Mouse (Mus musculus) lung, postnatal 10 days (tissue): ENCODE data around the gene Smndc1.
A peak's percentile ranks its signal among the peaks of the same experiment; 100 is the strongest.

ENCODE experiments used
- DNase-seq: peaks from one replicate; pipeline ENCODE4 v3.0.0; 2021

Gene Smndc1

GRCm38 (mm10) chr19:53390495-53391007 is at the start of gene Smndc1:
Gene Smndc1 (minus strand): TSS chr19:53390578.
- peak; percentile 100 for DNase-seq

- no peak for DNase-seq
Observed at GRCm38 (mm10) chr19:53439340-53439739, 49.0 kb upstream of the Smndc1 start.

- DNase-seq, result no peak
Observed at GRCm38 (mm10) chr19:53437991-53438390, 47.6 kb upstream of the Smndc1 start.

- peak; percentile 88 for DNase-seq
Observed at GRCm38 (mm10) chr19:53437311-53437958, 47.1 kb upstream of the Smndc1 start.

- DNase-seq, result no peak
Observed at GRCm38 (mm10) chr19:53433949-53434689, 43.7 kb upstream of the Smndc1 start.

- DNase-seq, result no peak
Observed at GRCm38 (mm10) chr19:53431003-53431402, 40.6 kb upstream of the Smndc1 start.

GRCm38 (mm10) chr19:53430356-53430755 is 40.0 kb upstream of the Smndc1 start:
- no peak for DNase-seq

GRCm38 (mm10) chr19:53427817-53428216 is 37.4 kb upstream of the Smndc1 start:
- no peak for DNase-seq

GRCm38 (mm10) chr19:53427346-53427745 is 37.0 kb upstream of the Smndc1 start:
- peak; percentile 72 for DNase-seq

GRCm38 (mm10) chr19:53425824-53426223 is 35.4 kb upstream of the Smndc1 start:
- DNase-seq, result no peak

- peak; percentile 83 for DNase-seq
Observed at GRCm38 (mm10) chr19:53424629-53425028, 34.3 kb upstream of the Smndc1 start.

- DNase-seq, result no peak
Observed at GRCm38 (mm10) chr19:53423816-53424465, 33.6 kb upstream of the Smndc1 start.

GRCm38 (mm10) chr19:53423341-53423753 is 33.0 kb upstream of the Smndc1 start:
- DNase-seq, result no peak

- DNase-seq, result no peak
Observed at GRCm38 (mm10) chr19:53422358-53423308, 32.3 kb upstream of the Smndc1 start.

GRCm38 (mm10) chr19:53421583-53422188 is 31.3 kb upstream of the Smndc1 start:
- DNase-seq, result no peak

GRCm38 (mm10) chr19:53420924-53421582 is 30.7 kb upstream of the Smndc1 start:
- peak; percentile 85 for DNase-seq

- DNase-seq, result peak; percentile 88
Observed at GRCm38 (mm10) chr19:53419834-53420233, 29.5 kb upstream of the Smndc1 start.

- DNase-seq, result no peak
Observed at GRCm38 (mm10) chr19:53415198-53415597, 24.8 kb upstream of the Smndc1 start.

- DNase-seq, result no peak
Observed at GRCm38 (mm10) chr19:53414650-53415049, 24.3 kb upstream of the Smndc1 start.

GRCm38 (mm10) chr19:53413617-53414380 is 23.4 kb upstream of the Smndc1 start:
- DNase-seq, result no peak
